Mouse (Mus musculus) cerebellum, adult 18-20 months (tissue): ENCODE measurements around the gene Gm21921.
"Not testable (repeated sequence)": the region's sequence is repeated elsewhere in the genome, so short reads cannot be mapped to it uniquely, and the experiment has no call there.

Source experiments
- DNase-seq, 2 experiments: peaks; one replicate each; pipeline ENCODE4 v3.0.0; 2021

Gene Gm21921

GRCm38 (mm10) chrY:24796143-24796542, at the start of gene Gm21921:
TSS of gene Gm21921 (minus strand) at chrY:24796243.
- DNase-seq = not testable (repeated sequence)
